Mouse (Mus musculus) inflammation-experienced regulatory T-cells, adult 6 months (primary cell): Measurements from ENCODE around the gene Aes. TPM values are rescaled to one million over a fixed set of nuclear protein-coding genes. Genes with fewer than 3 reads are reported as not detected.

Experiments
- ATAC-seq: one replicate; pipeline ENCODE4 v1.8.0; 2017
- polyA plus RNA-seq, 3 experiments: library from polyadenylated mRNA; unstranded; fragments of 100-300 nt; shearing (Covaris generic); gene quantifications; one replicate each; pipeline ENCODE4 v1.2.1; 2017

Gene Aes
- polyA plus RNA-seq, 3 experiments from 2014 or later: 82.5 to 118 (median 109) TPM

DNA sequence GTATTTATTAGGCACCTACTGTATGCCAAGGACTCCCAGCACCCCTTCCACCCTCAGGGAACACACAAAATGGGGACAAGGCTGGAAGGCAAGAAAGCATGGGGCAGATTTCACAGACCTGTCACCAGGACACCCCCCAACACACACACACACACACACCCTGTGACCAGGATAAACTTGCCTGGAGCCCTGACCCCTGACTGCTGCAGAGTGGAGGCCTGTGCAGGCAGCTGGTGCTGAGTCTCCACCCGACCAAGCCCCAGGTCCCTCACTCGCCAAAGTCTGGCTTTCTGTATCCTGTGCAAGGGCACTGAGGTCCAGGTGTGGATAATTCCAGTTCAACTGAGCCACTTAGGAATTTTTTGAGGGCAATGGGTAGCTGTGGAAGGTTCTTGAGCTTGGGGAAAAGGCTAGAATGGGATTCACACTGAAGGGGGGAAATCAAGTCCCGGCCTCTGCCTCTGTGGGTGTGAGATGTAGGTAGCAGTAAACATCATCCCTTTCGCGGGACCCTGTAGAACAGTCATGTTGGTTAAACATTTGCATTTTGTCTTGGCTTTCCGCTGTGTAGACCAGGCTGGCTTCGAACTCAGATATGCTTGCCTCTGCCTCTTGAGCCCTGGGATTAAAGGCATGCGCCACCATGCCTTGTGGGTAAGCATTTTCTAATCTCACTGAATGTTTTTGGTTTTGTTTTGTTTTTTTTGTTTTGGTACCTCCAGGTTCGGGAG, 10.4 kb downstream of the Aes start:
- no peak for ATAC-seq

DNA sequence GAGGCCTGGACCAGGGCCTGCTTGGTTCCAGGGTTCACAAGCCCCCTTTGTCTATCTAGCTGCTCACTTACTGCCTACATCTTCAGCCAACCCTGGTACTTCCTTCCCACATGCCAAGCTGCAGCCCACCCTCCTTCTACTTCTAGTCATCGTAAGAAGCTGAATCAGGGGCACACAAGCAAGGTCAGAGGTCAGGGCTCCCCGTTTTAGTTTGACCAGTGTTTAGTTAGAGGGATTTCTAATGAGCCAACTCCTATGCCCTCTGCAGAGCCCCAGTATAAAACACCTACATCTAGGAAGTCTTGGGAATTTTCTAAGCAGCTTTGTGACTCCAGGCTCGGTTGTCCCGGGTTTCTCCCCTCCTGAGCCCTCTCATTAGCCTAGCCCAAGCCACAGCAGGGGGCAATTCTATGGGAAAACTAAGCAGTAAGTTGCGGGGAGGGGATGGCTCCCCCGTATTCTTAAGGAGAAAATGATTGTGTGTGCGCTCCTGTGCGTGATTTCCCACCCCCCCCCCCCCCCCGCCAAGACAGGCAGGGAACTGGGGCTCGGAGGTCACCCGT, 11.0 kb downstream of the Aes start:
- no peak for ATAC-seq

DNA sequence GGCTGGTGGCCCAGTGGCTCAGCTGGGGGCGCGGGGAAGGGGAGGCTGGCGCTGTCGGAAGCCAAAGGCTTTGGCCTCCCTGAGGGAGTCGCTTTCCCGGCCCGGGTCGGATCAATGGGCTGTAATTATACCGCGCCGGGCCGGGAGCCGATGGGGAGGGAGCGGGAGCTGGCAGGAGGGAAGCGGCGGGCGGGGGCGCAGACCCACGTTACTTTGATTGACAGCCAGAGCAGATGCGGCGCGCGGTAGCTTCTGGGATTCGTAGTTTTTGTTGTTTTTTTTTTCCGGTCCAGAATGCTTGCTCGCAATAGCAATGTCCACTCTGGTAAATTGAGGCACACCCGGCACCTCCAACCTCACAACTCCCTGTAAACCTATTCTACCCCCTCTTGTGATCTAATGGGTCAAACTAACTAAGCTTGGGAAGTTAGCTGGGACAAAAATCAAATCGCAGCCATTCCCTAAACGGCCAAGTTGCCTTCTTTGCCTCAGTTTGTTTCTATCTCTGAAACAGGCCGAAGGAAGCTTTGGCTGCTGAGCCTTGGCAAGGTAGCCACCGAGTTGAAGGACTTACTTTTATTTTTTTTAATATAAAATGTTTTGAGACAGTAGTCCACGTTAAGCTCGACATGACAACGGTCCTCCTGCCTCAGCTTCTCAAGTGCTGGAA, 11.7 kb downstream of the Aes start:
- peak; percentile 78 for ATAC-seq

DNA sequence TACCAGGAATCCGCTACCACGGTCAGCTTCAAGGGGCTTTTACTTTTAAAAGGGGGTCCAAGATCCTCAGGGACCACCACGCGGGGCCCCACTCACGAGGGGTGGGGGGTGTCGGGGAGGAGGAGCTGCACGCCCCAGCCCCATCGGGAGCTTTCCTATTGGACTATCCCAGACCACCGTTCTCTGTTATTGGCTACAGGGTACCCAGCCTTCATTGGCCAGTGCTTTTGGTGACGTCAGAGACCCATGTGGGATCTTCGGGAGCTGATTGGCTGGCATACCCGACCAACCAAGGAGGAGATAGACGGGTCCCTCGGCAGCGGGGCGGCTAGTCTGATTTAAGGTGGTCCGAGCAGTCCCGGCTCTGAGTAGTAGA, 12.2 kb downstream of the Aes start:
- peak; percentile 78 for ATAC-seq

DNA sequence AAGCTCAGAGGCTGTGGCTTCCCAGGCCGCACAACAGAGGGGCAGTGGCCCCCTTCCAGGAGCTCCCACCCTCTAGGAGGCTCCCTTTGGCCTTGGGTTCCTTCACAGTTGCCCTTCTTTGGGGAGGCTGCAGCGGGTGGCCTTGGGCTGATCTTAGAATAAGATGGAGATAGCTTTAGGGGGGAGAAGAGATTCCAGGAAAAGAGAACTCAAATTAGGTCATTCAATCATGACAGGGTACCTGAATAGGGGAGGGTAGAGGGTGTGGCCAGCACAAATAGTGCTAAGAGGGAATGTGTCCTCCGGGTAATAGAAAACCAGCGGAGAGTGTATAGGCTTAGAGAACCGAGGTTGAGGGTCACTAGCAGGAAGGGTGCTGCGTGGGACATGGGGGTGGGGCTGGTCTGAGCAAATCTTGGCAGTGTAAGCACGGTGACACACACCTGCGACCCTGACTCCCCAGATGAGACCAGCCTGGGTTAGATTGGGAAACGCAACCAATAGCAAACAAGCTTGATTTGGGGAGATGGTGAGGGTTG, 12.9 kb downstream of the Aes start:
- ATAC-seq: no peak

DNA sequence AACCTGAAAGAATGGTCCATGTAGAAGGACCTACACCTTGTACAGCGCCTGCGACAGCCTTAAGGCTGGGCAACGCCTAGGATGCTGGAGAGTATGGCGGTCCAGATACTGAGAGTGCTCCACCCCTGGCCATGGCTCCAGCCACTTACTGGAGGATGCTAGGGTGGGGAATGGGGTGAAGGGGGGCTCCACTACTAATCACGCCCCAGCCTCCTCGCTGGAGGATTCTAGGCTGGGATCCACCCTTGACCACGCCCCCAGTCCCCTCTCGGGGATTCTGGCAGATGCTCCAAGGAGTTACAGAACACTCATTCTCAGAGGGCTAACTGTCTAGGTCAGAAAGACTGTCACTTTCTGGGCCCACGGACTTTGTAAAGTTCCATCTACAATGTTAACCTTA, 13.7 kb downstream of the Aes start:
- no peak for ATAC-seq

DNA sequence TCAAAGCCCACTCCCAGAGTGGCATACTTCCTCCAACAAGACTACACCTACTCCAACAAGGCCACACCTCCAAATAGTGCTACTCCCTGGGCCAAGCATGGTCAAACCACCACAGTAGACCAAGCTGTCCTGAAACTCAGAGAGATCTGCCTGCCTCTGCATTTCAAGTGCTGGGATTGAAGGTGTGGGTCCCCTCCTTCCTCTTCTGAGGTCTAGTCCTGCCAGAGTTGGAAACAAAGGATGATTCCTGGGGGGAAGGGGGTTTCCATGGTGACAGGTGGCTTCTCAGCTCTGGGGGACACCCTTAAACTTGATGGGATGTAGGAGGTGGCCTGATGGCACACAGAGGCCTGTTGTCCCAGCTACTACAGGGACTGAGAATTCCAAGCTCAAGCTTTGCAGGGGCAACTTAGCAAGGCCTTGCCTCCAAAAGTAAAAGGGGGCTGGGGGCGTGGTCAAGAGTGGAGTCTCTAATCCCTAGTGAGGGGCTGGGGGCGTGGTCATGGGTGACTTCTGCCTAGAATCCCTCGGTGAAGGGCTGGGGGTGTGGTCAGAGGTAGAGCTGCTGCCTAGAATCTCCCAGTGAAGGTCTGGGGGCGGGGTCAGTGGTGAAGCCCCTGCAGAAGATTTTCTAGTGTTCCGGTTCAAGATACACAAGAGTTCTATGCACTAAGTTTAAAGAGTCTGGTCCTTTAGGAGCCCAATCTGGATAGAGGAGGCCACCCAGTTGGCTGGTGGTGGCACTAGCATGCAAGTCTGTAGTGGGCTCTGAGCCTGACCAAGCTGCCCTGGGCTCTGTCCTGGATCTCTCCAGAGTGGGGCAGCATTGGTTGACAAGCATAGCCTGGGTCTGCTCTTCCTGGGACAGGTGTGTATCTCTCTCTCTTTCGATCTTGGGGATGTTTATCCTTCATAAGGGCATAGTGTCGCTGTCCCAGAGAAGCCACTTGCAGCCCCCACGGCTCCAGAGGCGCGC, 15.1 kb downstream of the Aes start, which contains the start of gene Tle2:
Gene Tle2 (plus strand): TSS at position 481 of the 976 bp plus-strand sequence.
- ATAC-seq: no peak

DNA sequence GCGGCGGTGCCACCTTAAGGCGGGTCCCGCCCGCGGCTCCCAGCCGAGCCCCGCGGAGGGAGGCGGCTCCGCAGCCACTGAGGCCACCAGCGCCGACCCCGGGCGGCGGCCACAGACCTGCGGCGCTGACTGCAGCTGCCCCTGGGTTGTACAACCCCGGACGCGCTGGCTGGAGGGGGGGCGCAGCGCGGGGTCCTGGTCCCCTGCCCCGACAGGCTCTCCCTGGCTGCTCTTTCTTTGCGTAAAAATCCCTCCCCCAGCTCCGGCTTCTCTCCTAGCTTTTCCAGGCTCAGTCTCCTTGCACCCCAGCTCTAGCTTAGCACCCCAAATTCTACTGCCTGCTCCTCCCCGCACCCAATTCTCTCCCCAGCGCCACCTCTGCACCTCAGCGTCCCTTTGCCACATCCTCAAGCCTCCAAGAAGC, 15.9 kb downstream of the Aes start:
- no peak for ATAC-seq

DNA sequence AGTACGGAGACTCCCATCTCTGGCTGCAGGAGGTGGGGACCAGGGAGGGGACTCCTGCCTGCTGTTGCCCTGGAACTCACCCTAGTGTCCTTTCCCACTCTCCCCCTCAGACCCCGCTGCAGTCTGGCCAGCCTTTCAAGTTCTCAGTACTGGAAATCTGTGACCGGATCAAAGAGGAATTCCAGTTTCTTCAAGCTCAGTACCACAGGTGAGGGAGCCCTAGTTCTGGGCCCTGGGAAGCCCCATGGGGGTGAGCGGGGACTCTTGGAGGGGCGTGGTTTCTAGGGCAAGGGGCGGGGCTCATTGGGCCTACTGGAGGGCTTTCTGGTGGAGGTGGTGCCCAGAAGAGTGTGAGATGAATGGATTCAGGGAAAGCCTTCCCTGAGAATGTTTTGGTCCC, 16.4 kb downstream of the Aes start:
- ATAC-seq: no peak

DNA sequence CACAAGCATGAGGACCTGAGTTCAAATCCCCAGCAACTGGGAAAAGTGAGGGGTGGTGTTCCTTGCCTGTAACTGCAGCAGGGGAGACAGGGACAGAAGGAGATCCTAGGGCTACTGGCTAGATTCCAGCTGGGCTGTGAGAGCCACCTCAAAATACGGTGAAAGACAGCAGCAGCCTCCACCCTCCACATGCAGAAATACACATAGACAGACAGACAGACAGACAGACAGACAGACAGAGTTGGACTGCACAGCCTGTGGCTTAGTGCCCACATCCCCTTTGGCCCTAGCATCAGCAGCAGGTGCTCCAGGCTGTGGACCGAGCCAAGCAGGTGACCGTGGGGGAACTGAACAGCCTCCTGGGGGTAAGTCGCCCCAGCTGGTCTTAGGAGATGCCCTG, 20.7 kb downstream of the Aes start:
- no peak for ATAC-seq

DNA sequence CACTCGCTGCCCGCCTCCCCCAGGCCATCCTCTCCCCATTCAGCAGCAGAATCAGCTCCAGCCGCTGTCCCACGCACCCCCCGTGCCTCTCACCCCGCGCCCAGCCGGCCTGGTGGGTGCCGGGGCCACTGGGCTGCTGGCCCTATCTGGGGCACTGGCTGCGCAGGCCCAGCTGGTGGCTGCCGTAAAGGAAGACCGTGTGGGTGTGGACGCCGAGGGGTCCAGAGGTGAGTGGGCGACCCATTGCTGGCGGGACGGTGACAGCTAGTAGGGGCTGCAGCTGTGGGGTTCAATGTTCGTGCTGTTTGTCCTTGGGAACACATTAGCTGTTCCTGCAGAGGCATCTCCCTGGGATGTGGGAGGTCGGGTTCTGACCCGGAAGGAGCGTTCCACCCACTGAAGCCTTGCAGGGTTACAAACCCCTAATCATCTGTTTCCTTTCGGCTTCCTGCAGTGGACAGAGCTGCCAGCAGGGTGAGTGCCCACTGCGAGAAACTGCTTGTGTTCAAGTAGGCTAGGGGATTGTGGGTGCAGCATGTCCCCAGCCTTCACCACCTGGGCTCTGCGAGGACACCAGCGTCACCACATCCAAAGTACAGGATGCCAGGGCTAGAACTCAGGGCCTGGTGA, 21.3 kb downstream of the Aes start:
- peak; percentile 60 for ATAC-seq

DNA sequence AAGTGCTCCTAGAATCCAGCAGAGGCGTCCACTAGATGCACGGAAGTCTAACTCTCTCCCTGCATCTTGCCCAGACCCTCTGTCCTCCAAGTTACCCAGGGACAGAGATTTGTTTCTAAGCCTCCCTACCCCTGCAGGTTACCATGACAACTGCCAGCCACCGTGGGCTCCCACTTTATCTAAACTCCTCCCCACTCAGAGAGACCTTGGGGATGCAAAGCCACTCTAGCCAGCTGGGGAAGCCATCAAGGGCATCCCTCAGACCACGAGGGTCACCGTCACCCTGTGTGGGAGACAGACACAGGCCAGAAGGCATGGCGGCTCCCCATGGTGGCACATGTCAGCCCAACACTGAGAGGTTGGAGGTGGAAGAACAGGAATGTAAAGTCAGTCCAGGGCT, 24.1 kb downstream of the Aes start:
- ATAC-seq: no peak

DNA sequence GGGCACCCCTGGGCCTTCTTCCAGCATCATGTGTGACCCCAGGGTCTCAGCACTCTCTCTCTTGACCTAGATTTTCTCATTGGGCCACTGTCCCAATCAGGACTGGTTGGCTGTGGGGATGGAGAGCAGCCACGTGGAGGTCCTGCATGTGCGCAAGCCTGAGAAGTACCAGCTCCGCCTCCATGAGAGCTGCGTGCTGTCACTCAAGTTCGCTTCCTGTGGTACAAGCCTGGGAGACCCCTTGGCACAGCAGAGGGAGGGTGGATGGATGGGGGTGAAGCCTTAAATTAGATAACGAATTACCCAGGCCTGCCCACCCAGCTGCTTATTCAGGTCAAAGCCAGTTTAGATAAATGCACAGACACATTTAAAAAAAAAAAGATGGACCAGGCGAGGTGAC, 29.5 kb downstream of the Aes start:
- no peak for ATAC-seq

DNA sequence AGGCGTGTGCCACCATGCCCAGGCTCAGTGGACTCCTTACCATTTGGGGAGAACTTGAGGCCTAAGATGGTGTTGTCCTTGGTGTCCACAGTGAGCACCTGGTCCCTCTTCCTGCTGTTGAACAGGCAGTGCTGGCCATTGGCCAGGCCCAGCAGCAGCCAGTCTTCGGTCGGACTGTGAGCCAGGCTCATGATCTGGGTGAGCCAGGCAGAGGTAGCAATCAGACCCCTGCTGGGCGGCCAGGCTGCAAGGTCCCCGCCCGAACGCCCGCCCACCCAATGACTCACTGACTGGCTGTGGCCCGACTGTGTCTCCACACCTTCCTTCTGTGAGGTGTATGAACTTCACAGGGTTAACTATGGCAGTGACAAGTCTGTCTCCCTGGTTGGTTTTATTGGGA, 32.6 kb downstream of the Aes start:
- no peak for ATAC-seq

DNA sequence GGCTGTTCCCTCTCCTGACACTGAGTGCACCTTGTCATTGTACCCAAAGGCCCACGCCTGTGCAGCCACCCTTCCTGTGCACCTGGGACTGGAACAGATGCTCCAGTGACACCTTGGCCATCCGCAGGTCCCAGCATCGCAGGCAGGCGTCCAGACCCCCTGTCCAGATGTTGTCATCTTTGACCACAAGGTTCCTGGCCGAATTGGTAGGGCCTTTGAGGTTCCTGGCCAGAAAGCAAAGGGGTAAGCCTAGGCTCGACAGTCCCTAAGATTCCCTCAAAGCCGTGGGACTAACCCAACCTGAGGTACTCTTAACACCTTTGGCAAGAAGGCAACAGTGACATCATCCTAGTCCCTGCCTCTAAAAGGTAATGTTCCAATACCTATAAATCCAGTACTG, 33.3 kb downstream of the Aes start:
- ATAC-seq: no peak

DNA sequence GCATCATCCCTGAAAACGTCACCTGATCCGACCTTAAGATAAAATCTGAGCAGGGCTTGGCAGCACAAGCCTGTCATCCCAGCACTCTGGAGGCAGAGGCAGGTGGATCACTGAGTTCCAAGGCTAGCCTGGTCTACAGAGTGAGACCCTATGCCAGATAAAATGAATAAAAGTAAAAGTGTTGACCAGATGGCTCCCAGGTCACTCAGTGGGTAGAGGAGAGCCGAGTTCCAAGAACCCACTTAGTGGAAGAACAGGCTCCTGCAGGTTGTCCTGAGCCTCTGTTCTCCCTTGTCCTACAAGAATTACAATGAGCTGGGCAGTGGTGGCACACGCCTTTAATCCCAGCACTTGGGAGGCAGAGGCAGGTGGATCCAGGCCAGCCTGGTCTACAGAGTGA, 33.9 kb downstream of the Aes start:
- no peak for ATAC-seq

DNA sequence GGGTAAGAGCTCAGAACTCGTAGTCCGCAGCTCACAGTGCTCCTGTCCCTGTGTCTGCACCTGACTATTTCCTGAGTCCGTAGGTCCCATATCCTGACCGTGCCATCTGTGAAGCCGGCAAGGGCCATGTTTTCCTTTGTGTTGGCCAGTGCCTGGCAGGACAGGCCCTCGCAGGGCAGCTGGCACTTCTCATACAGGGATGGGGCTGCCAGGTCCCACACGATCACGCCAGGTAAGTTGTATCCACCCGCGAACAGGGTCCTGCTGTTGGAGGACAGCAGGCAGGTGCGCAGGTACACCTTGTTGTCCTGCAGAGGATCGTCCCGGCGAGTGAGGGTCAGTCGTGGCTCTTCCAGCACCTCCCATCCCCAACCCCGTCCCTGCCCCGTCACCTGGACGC, 34.6 kb downstream of the Aes start:
- ATAC-seq: no peak

DNA sequence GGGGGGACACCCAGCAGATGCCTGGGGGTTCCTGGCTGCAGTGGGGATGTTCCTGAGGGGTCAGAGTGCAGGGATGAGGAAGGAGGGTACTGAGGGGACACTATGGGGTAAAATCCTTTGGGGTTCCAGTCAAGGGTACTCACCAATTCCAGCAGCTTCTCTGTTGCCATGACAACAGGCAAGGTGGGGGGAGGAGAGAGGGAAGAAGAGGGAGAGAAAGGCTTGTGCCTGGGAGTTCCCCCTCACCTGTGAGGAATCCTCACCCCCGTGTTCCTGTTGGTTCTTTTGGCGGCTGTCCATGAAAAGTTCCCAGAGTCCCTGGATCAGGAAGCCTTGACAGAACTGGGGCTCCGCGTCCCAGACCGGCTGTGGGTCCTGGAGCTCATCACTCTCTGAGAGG, 36.3 kb downstream of the Aes start:
- ATAC-seq: no peak

DNA sequence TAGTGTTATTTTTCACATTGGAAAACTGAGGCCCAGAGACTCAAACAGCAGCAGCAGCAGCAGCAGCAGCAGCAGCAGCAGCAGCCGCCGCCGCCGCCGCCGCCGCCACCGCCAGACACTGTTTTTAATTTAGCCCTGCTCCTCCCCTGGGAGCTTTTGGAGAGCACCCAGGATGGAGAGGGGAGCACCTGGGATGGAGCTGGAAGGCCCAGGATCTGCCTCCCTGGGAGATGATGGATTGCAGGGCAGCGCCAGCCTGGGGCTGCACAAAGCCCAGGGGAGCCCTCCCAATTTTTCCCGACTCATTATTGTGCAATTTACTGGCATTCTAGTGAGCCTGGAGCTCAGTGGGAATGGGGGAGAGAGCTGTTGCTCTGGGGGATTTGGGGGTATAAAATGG, 37.3 kb downstream of the Aes start:
- no peak for ATAC-seq

DNA sequence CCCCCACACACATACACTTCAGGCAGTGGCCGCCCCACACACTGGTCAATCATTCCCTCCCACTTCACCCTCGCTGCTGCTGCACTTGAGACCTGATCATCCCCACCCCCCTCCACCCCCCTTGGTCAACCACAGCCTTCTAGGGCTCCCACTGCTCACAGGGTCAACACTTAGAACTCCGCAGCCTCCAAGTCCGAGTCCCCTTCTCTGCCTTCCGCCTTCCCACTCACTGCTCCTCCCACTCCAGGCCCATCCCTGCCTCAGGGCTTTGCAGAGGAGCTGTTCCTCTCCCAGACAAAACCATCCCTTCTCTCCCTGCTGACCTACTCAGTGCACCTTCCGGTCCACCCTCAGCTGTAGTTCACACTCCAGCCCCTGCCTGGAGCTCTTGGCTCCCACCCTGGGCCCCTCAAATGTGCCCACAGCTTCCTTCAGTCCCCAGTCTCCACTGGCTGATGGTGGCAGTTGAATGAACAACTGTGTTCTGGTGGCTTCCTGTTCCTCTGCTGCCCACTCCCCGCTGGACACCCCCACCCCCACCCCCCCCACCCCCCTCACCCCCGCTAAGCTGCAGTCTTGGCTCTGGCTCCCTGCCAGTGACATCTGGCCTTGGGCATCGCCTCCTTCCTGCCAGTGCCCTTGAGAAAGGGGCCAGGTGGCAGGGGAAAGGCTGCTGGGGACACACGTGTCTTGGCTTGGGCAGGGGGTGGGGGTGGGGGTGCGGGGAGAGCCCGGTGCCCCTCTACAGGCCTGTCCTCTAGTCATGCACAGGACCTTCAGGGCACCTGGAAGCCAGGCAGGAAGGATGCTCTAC, 38.1 kb downstream of the Aes start:
- no peak for ATAC-seq

DNA sequence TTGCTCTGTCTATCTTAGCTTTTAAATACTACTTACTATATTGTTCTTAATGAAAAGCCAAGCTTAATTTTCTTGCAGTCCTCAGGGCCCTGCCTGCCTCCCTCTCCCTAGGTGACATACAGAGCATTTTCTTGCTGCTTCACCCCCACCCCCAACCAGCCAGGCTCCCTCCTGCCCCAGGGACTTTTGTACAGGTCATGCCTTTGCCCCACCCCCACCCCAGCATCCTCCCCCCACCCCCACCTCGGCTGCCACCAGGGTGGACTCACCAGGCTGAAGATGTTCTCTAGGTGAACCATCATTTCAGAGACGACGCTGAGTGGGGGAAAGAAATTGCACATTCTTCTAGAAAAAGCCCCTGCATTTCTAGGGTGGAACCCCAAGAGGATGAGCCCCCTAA, 39.1 kb downstream of the Aes start:
- no peak for ATAC-seq
